Mouse (Mus musculus): ENCODE measurements around the gene Polq. TPM values are rescaled to one million over a fixed set of nuclear protein-coding genes. Genes with fewer than 3 reads are reported as not detected.

Polq gene
- polyA plus RNA-seq, 1 experiment from 2014 or later = 7.3 TPM

- Histone ChIP-seq H3K27me3 (replicated peaks) (no peaks in the 10 kb centered on the region), H3K27ac (ENCODE audit: poor library complexity, severe bottlenecking) (no peak overlapping the region), H3K9me3 (replicated peaks) (no peaks in the 10 kb centered on the region), H3K9ac (no peak overlapping the region), H3K36me3 (no peaks in the 10 kb centered on the region), H3K4me2 (no peak overlapping the region), H3K4me3 (no peak overlapping the region), H3K4me1 (replicated peaks) (no peaks in the 10 kb centered on the region)
- ATAC-seq (ENCODE audit: insufficient number of reproducible peaks, low FRiP score) = no peak
- 53% methylated on average over 9 of the region's 9 CpGs for WGBS
Measured at GRCm38 (mm10) chr16:36999366-36999972, 12.1 kb upstream of the Polq start.

DNA sequence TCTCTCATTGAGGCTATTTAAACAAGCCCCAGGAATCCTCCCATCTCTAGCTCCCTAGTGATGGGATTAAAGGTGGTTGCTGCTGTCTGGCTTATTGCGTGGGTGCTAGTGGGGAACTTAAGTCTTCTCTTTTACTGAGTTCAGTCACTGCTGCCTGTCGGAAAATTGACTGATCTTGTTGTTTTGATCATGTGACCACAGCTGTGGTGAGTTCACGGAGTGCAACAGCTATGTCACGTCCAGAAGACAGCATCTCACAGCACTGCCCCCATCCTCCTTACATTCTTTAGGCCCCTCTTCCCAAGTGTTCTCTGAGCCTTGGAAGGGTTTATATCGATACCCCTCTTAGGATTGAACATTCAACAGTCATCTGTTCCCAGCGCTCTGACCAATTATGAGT, 2.3 kb upstream of the Polq start:
- Histone ChIP-seq H3K4me2 (no peak overlapping the region), H3K36me3 (no peaks in the 10 kb centered on the region), H3K9ac (no peak overlapping the region), H3K9me3 (replicated peaks) (no peaks in the 10 kb centered on the region), H3K4me1 (replicated peaks) (peaks cover 14% of the 10 kb centered on the region), H3K4me3 (no peak overlapping the region), H3K27me3 (replicated peaks) (no peaks in the 10 kb centered on the region), H3K27ac (ENCODE audit: poor library complexity, severe bottlenecking) (no peak overlapping the region)
- ATAC-seq (ENCODE audit: insufficient number of reproducible peaks, low FRiP score) = no peak
- WGBS = 60% methylated on average over 6 of the region's 6 CpGs

DNA sequence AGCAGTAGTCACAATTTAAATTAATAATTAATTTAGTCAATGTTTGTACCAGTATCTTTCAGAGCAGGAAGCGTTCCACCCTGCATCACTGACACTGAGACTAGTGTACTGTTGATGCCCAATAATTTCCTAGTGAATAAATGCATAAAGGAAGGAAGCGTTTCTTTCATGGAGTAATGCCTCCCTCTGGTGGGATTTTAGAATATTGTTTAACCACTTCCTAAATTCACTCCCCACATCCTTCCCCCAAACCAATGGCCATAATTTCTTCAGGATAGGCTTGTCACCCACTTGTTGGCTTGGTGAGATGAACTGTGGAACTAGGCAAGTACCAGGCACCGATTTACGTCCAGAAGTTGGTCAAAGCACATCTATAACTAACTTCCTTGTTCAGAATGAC, 1.2 kb upstream of the Polq start:
- H3K27me3 ChIP-seq (replicated peaks) = no peaks in the 10 kb centered on the region
- ATAC-seq (ENCODE audit: insufficient number of reproducible peaks, low FRiP score) = 0 out of 2 replicates have a peak, but pooled peaks have one; percentile 19
- no peak overlapping the region for H3K9ac ChIP-seq
- WGBS = 49% methylated on average over 4 of the region's 4 CpGs
- H3K4me3 ChIP-seq = no peak overlapping the region
- H3K4me2 ChIP-seq = no peak overlapping the region
- H3K36me3 ChIP-seq = no peaks in the 10 kb centered on the region
- H3K4me1 ChIP-seq (replicated peaks) = peaks cover 14% of the 10 kb centered on the region
- no peak overlapping the region for H3K27ac ChIP-seq (ENCODE audit: poor library complexity, severe bottlenecking)
- no peaks in the 10 kb centered on the region for H3K9me3 ChIP-seq (replicated peaks)

DNA sequence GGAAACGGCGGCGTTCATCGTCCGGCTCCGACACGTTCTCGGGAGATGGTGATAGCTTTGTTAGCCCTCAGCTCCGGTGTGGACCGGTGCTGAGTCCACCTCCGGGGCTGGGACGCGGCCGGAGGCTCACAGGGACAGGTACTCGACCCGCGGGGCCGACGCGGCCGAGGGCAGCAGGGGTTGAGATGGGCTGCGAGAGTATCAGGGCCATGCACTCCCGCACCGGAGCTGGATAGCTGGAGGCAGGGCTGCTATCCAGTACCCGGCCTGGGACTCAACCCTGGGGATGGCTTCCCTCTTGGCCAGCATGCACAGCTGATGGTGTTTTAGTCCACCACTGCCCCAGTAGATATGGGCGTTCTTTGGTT, 320 bp downstream of the Polq start:
- peak; percentile 74 for ATAC-seq (ENCODE audit: insufficient number of reproducible peaks, low FRiP score)
- H3K27me3 ChIP-seq (replicated peaks) = no peaks in the 10 kb centered on the region
- H3K4me2 ChIP-seq = peak overlapping the region; percentile 92
- under 1% methylated on average over 26 of the region's 26 CpGs for WGBS
- no peak overlapping the region for H3K27ac ChIP-seq (ENCODE audit: poor library complexity, severe bottlenecking)
- H3K4me1 ChIP-seq (replicated peaks) = peaks cover 14% of the 10 kb centered on the region
- H3K36me3 ChIP-seq = peaks cover 3% of the 10 kb centered on the region; the same call in 1 of the 2 replicates
- H3K9me3 ChIP-seq (replicated peaks) = no peaks in the 10 kb centered on the region
- H3K9ac ChIP-seq = peak overlapping the region; percentile 85
- peak overlapping the region; percentile 89 for H3K4me3 ChIP-seq

- no peak overlapping the region for H3K27ac ChIP-seq (ENCODE audit: poor library complexity, severe bottlenecking)
- ATAC-seq (ENCODE audit: insufficient number of reproducible peaks, low FRiP score) = no peak
- peaks cover 3% of the 10 kb centered on the region; the same call in 1 of the 2 replicates for H3K36me3 ChIP-seq
- H3K4me1 ChIP-seq (replicated peaks) = peaks cover 14% of the 10 kb centered on the region
- peak overlapping the region; percentile 85 for H3K9ac ChIP-seq
- no peaks in the 10 kb centered on the region for H3K27me3 ChIP-seq (replicated peaks)
- peak overlapping the region; percentile 89 for H3K4me3 ChIP-seq
- H3K9me3 ChIP-seq (replicated peaks) = no peaks in the 10 kb centered on the region
- 45% methylated on average over 5 of the region's 5 CpGs for WGBS
- peak overlapping the region; percentile 92 for H3K4me2 ChIP-seq
Measured at GRCm38 (mm10) chr16:37012336-37012735, 750 bp downstream of the Polq start.

GRCm38 (mm10) chr16:37027581-37027980, 16.0 kb downstream of the Polq start:
- WGBS = 76% methylated on average over 3 of the region's 3 CpGs
- ATAC-seq (ENCODE audit: insufficient number of reproducible peaks, low FRiP score) = no peak

GRCm38 (mm10) chr16:37031996-37032395, 20.4 kb downstream of the Polq start:
- no peak overlapping the region for H3K27ac ChIP-seq (ENCODE audit: poor library complexity, severe bottlenecking)
- H3K36me3 ChIP-seq = peaks cover 33% of the 10 kb centered on the region
- no peaks in the 10 kb centered on the region for H3K9me3 ChIP-seq (replicated peaks)
- no peak overlapping the region for H3K4me3 ChIP-seq
- H3K4me2 ChIP-seq = no peak overlapping the region
- ATAC-seq (ENCODE audit: insufficient number of reproducible peaks, low FRiP score) = no peak
- H3K27me3 ChIP-seq (replicated peaks) = no peaks in the 10 kb centered on the region
- WGBS = 52% methylated on average over 3 of the region's 3 CpGs
- H3K4me1 ChIP-seq (replicated peaks) = no peaks in the 10 kb centered on the region
- no peak overlapping the region for H3K9ac ChIP-seq

More at GRCm38 (mm10) chr16:37027581-37027980, 16.0 kb downstream of the Polq start:
- no peaks in the 10 kb centered on the region for H3K27me3 ChIP-seq (replicated peaks)
- no peak overlapping the region for H3K27ac ChIP-seq (ENCODE audit: poor library complexity, severe bottlenecking)
- H3K4me1 ChIP-seq (replicated peaks) = no peaks in the 10 kb centered on the region
- peaks cover 23% of the 10 kb centered on the region for H3K36me3 ChIP-seq
- no peaks in the 10 kb centered on the region for H3K9me3 ChIP-seq (replicated peaks)
- H3K9ac ChIP-seq = no peak overlapping the region
- H3K4me3 ChIP-seq = no peak overlapping the region
- H3K4me2 ChIP-seq = no peak overlapping the region

DNA sequence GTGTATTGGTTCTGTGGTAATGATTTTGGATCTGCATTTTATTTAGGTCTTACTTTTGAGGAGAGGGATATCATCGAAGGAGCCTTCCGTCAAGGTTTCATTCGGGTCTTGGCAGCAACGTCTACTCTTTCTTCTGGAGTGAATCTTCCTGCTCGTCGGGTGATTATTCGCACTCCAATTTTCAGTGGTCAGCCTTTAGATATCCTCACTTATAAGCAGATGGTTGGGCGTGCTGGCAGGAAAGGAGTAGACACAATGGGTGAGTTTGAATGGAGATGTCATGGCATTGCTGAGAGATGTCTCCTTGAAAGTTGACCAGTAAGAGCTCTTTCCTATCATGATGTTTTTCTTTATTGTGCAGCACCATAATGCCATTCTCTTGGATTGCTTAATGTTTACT, 23.2 kb downstream of the Polq start:
- Histone ChIP-seq H3K27me3 (replicated peaks) (no peaks in the 10 kb centered on the region), H3K36me3 (peaks cover 34% of the 10 kb centered on the region), H3K9me3 (replicated peaks) (no peaks in the 10 kb centered on the region), H3K4me1 (replicated peaks) (no peaks in the 10 kb centered on the region), H3K4me2 (no peak overlapping the region), H3K4me3 (no peak overlapping the region), H3K9ac (no peak overlapping the region), H3K27ac (ENCODE audit: poor library complexity, severe bottlenecking) (no peak overlapping the region)
- ATAC-seq (ENCODE audit: insufficient number of reproducible peaks, low FRiP score) = no peak
- WGBS = 90% methylated on average over 8 of the region's 8 CpGs

DNA sequence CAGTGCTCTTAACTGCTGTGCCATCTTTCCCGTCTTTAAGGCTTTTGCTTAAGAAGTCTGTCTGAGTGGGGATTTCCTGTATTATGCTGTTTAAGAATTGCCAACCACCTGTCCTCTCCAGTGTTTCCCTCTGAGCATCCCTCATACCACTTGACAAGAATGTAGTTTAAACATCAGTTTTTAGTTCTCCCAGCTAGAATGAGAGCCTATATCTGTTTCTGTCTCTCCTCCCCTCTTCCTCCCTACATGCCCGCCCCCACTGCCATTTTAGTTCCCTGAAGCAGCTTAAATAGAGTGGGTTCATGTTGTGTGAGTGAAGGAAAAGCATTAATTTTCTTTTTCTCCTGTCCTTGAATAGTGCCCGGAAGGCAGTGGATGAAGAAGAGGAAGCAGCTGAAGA, 48.0 kb downstream of the Polq start:
- Histone ChIP-seq H3K4me2 (no peak overlapping the region), H3K4me3 (no peak overlapping the region), H3K9me3 (replicated peaks) (no peaks in the 10 kb centered on the region), H3K36me3 (peaks cover 32% of the 10 kb centered on the region), H3K9ac (no peak overlapping the region), H3K27me3 (replicated peaks) (no peaks in the 10 kb centered on the region), H3K27ac (ENCODE audit: poor library complexity, severe bottlenecking) (no peak overlapping the region), H3K4me1 (replicated peaks) (no peaks in the 10 kb centered on the region)
- 84% methylated on average over 3 of the region's 3 CpGs for WGBS
- no peak for ATAC-seq (ENCODE audit: insufficient number of reproducible peaks, low FRiP score)

- 93% methylated on average over 4 of the region's 4 CpGs for WGBS
- peaks cover 32% of the 10 kb centered on the region for H3K36me3 ChIP-seq
- H3K9me3 ChIP-seq (replicated peaks) = no peaks in the 10 kb centered on the region
- no peak overlapping the region for H3K4me3 ChIP-seq
- H3K27me3 ChIP-seq (replicated peaks) = no peaks in the 10 kb centered on the region
- H3K4me1 ChIP-seq (replicated peaks) = no peaks in the 10 kb centered on the region
- no peak overlapping the region for H3K4me2 ChIP-seq
- H3K27ac ChIP-seq (ENCODE audit: poor library complexity, severe bottlenecking) = no peak overlapping the region
- ATAC-seq (ENCODE audit: insufficient number of reproducible peaks, low FRiP score) = no peak
- no peak overlapping the region for H3K9ac ChIP-seq
Measured at GRCm38 (mm10) chr16:37061261-37061660, 49.7 kb downstream of the Polq start.

DNA sequence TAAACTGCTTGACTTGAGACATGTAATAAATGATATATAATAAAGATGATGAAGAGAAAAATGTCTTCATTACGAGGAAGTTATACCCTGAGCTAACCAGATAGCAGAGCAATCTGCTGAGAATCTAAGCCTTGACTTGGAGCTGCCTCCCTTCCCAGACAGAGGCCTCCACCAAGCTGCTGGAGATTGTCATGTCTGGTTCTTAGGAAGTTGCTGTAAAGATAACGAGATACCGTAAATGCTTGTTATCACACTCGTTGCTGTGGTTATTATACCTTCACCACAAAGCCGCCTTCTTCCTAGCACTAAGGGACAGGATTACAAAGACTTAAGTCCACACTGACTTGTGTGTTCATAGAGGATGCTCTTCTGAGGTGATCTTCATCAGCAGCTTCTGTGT, 60.8 kb downstream of the Polq start:
- no peak overlapping the region for H3K4me3 ChIP-seq
- WGBS = 67% methylated on average over 5 of the region's 5 CpGs

DNA sequence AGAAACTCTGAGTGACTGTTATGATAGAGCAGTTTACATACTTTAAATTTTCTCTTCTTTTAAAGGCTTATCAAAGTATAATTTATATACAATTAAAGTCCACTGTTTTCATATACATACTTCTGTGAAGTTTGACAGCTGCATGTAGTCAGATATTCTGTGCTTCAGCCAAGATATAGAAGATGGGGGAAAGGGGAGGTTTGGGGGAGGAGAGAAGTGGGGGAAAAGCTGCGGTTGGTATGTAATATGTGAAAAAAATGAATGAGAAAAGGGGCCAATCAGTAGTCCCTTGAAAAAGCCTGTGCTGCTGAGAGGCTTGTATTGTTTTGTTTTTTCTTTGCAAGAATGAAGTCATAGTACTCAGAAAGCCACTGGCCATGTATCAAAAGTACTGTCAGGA, 78.1 kb downstream of the Polq start:
- 71% methylated on average over 1 of the region's 1 CpGs for WGBS

More for the DNA sequence above, 60.8 kb downstream of the Polq start:
- Histone ChIP-seq H3K27ac (ENCODE audit: poor library complexity, severe bottlenecking) (no peak overlapping the region), H3K4me2 (no peak overlapping the region), H3K27me3 (replicated peaks) (no peaks in the 10 kb centered on the region), H3K36me3 (peaks cover 29% of the 10 kb centered on the region), H3K9ac (no peak overlapping the region), H3K4me1 (replicated peaks) (no peaks in the 10 kb centered on the region), H3K9me3 (replicated peaks) (no peaks in the 10 kb centered on the region)
- ATAC-seq (ENCODE audit: insufficient number of reproducible peaks, low FRiP score) = no peak

More for the DNA sequence above, 78.1 kb downstream of the Polq start:
- ATAC-seq (ENCODE audit: insufficient number of reproducible peaks, low FRiP score) = no peak
- Histone ChIP-seq H3K4me2 (no peak overlapping the region), H3K27me3 (replicated peaks) (no peaks in the 10 kb centered on the region), H3K36me3 (peaks cover 44% of the 10 kb centered on the region), H3K4me3 (no peak overlapping the region), H3K9me3 (replicated peaks) (no peaks in the 10 kb centered on the region), H3K9ac (no peak overlapping the region), H3K4me1 (replicated peaks) (no peaks in the 10 kb centered on the region), H3K27ac (ENCODE audit: poor library complexity, severe bottlenecking) (no peak overlapping the region)

Data from heart, embryonic 12.5 days (tissue).